Mouse (Mus musculus) liver, embryonic 15.5 days (tissue): ENCODE measurements around the gene Dyx1c1. TPM values are rescaled to one million over a fixed set of nuclear protein-coding genes. Genes with fewer than 3 reads are reported as not detected.

Source experiments
- ATAC-seq: fragments of 200-750 bp; cut with Nextera tagmentation; 2 replicates; pipeline ENCODE4 v1.8.0; 2017; ENCODE audit warnings: moderate number of reproducible peaks, mild to moderate bottlenecking, moderate library complexity; ENCODE audit not compliant: insufficient read depth
- H3K27ac ChIP-seq: fragments of 300-500 bp; sonication (generic); replicated peaks from 2 replicates; pipeline ENCODE4 v1.5.1; 2015; ENCODE audit warnings: mild to moderate bottlenecking, inconsistent platforms
- H3K27me3 ChIP-seq: fragments of 300-500 bp; sonication (generic); 2 replicates; pipeline ENCODE4 v1.6.1; 2015; ENCODE audit warnings: mild to moderate bottlenecking, inconsistent platforms
- H3K36me3 ChIP-seq: fragments of 300-500 bp; sonication (generic); replicated peaks from 2 replicates; pipeline ENCODE4 v1.6.1; 2015; ENCODE audit warnings: moderate library complexity, mild to moderate bottlenecking, inconsistent platforms
- H3K4me1 ChIP-seq: fragments of 300-500 bp; sonication (generic); replicated peaks from 2 replicates; pipeline ENCODE4 v1.6.1; 2015; ENCODE audit warnings: inconsistent platforms
- H3K4me2 ChIP-seq: fragments of 300-500 bp; sonication (generic); 2 replicates; pipeline ENCODE4 v1.6.1; 2015; ENCODE audit warnings: moderate library complexity, mild to moderate bottlenecking, inconsistent platforms
- H3K4me3 ChIP-seq: fragments of 300-500 bp; sonication (generic); replicated peaks from 2 replicates; pipeline ENCODE4 v1.5.1; 2015; ENCODE audit warnings: mild to moderate bottlenecking, inconsistent platforms
- H3K9ac ChIP-seq: fragments of 300-500 bp; sonication (generic); 2 replicates; pipeline ENCODE4 v1.6.1; 2015; ENCODE audit warnings: moderate library complexity, mild to moderate bottlenecking, inconsistent platforms
- H3K9me3 ChIP-seq: fragments of 300-500 bp; sonication (generic); replicated peaks from 2 replicates; pipeline ENCODE4 v1.6.1; 2016; ENCODE audit warnings: inconsistent platforms
- WGBS: fragments of 180-500 bp; shearing (Covaris S2); methylation state at CpG from one replicate; pipeline ENCODE4 v1.1.7; 2015; ENCODE audit warnings: mixed read lengths; ENCODE audit not compliant: insufficient replicate concordance; 5-methylcytosine and 5-hydroxymethylcytosine counted together
- polyA plus RNA-seq: library from polyadenylated mRNA; unstranded; fragments of >200 nt; fragmentation: Nextera tagmentation; extraction: Ambion mirVana; gene quantifications from 2 replicates; pipeline ENCODE4 v1.2.1, GENCODE M21; 2015

The Dyx1c1 gene
- polyA plus RNA-seq, 1 experiment from 2014 or later: 0.20 TPM

DNA sequence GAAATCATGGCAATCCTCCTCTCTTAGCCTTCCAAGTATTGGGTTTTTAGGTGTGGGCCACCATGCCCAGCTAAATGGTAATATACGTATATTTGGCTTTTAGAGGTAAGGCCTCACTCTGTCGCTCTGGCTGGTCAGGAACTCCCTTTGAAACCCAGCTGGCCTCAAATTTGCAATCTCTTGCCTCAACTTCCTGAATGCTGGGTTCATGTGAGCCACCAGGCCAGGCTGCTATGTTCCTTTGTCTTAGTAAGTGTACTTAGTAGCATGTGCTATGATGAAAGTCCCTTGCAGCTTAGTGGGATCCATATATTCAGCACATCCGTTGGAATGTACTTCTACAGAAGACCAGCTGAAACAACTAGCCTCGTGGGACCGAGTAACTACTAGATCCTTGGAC lies 16.1 kb downstream of the Dyx1c1 start:
- no peak overlapping the region for H3K9ac ChIP-seq
- no peaks in the 10 kb centered on the region for H3K36me3 ChIP-seq
- no peak for ATAC-seq
- H3K9me3 ChIP-seq: no peaks in the 10 kb centered on the region
- WGBS: 59% methylated on average over 5 of the region's 5 CpGs
- H3K27ac ChIP-seq: peak overlapping the region; percentile 21; the same call in 1 of the 2 replicates
- no peak overlapping the region for H3K4me3 ChIP-seq
- no peaks in the 10 kb centered on the region for H3K4me1 ChIP-seq
- H3K4me2 ChIP-seq: no peak overlapping the region
- H3K27me3 ChIP-seq: no peaks in the 10 kb centered on the region

DNA sequence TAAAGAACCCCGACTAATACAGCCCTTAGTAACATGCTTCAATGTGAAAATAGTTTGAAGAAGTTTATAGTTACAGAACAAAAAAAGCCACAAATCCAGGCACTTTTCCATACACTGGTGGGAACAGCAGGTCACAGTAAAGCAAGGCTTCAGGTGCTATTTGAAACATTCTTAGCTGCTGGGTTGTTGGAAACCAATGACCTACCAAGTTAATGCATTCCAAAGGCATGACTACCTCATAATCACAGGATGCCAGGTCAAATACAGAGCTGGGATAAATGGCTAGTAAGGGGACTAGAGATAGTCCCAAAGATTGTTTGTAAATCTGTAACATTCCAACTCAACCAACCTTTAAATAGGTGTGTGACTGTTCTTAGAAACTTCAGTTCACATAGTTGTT lies 16.7 kb downstream of the Dyx1c1 start:
- Histone ChIP-seq H3K4me2 (no peak overlapping the region), H3K4me1 (no peaks in the 10 kb centered on the region), H3K36me3 (no peaks in the 10 kb centered on the region), H3K27me3 (no peaks in the 10 kb centered on the region), H3K9ac (no peak overlapping the region), H3K27ac (no peak overlapping the region), H3K9me3 (no peaks in the 10 kb centered on the region), H3K4me3 (no peak overlapping the region)
- 48% methylated on average over 1 of the region's 1 CpGs for WGBS
- no peak for ATAC-seq

DNA sequence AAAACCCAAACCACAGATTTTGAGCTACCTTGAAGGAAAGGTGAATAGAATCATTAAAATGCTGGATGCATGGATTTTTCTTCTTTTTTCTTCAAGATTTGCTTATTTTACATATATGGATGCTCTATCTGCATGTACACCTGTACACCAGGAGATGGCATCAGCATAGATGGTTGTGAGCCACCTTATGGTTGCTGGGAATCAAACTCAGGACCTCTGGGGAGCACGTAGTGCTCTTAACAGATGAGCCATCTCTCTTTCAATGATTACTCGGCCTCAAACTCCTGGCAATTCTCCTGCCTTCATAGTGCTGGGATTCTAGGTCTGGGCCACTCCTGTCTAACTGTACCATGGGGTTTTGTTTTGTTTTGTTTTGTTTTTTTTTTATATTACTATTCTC lies 24.5 kb downstream of the Dyx1c1 start:
- H3K27ac ChIP-seq: no peak overlapping the region
- WGBS: 54% methylated on average over 2 of the region's 2 CpGs

DNA sequence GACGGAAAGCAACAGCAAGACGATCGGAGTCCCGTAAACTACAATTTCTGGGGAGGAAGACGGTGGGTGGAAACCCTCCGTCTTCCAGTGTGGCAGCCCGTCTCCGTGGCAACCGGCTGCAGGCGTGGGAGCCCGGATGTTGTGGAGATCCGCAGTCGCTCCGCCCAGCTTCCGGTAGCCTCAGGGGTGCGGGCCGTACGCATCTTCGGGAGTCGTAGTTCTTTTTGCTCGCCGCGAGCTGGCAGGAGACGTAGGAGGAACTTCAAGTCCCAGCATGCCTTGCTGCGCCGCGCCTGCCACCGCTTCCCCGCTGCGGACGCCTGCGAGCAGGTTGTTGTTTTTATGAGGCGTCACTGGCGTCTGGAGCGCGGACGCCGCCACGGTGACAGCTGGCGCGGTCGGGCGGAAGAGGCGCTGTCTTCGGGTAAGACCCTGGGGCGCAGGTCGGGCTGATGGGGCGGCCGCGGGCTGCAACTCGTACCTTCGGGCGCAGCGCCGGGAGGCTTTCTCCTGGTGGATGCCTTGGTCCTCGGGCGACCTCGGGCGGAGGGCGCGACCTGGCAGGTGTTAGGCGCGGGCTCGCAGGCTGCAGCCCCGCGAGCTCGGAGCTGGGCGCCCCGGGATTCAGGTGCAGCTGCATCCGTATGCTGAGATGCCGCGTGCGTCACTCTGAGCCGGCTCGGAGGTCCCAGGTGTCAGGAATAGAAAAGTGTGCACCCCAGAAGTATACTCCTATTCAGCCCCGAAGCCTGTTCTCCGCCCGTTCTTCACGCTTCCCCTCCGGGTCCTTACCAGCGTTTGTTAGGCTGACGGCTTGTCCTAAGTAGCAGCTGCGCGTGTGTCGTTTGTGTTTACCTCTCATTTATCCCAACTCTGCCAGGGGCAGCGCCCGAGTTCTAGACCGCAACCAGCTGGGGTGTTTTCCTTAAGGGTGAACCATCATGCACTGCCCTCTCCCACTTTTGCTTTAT lies 26.9 kb downstream of the Dyx1c1 start, which contains the start of the genes Ccpg1os and Ccpg1:
Gene Ccpg1os (minus strand): TSS at position 133 of the 971 bp plus-strand sequence.
Gene Ccpg1 (plus strand): TSS at position 180 of the 971 bp plus-strand sequence.
- peak; percentile 99 for ATAC-seq

More for the DNA sequence above, 24.5 kb downstream of the Dyx1c1 start:
- Histone ChIP-seq H3K9ac (no peak overlapping the region), H3K4me1 (peaks cover 15% of the 10 kb centered on the region), H3K9me3 (no peaks in the 10 kb centered on the region), H3K36me3 (no peaks in the 10 kb centered on the region), H3K4me3 (no peak overlapping the region), H3K27me3 (0 out of 2 replicates have a peak, but pooled peaks cover 2% of the 10 kb centered on the region), H3K4me2 (no peak overlapping the region)
- ATAC-seq: no peak

DNA sequence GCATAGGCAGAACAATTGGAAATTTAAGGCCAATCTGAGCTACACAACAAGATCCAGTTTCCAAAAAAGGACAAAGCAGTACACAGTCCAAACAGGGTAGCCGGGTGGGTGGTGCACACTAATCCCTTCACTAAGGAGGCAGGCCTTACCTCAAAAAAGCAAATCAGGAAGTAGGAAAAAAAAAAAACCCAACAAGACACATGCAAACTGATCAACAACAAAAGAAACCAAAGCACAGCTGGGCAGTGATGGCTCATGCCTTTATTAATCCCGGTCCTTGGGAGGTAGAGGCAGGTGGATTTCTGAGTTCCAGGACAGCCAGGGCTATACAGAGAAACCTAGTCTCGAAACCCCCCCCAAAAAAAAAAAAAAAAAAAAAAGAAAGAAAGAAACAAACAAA lies 29.1 kb downstream of the Dyx1c1 start:
- H3K27me3 ChIP-seq: 0 out of 2 replicates have a peak, but pooled peaks cover 2% of the 10 kb centered on the region
- WGBS: 44% methylated on average over 3 of the region's 3 CpGs
- no peak overlapping the region for H3K27ac ChIP-seq
- peaks cover 27% of the 10 kb centered on the region for H3K4me1 ChIP-seq
- no peak overlapping the region for H3K9ac ChIP-seq
- no peaks in the 10 kb centered on the region for H3K9me3 ChIP-seq
- ATAC-seq: no peak
- H3K4me3 ChIP-seq: no peak overlapping the region
- no peaks in the 10 kb centered on the region for H3K36me3 ChIP-seq
- H3K4me2 ChIP-seq: no peak overlapping the region

More for the DNA sequence above, 26.9 kb downstream of the Dyx1c1 start, which contains the start of the genes Ccpg1os and Ccpg1:
- peak within 1 kb of the TSS; percentile 94 for H3K4me2 ChIP-seq
- peak within 1 kb of the TSS; percentile 93 for H3K4me3 ChIP-seq
- peak within 1 kb of the TSS; percentile 79 for H3K9ac ChIP-seq
- H3K27ac ChIP-seq: peak within 1 kb of the TSS; percentile 88
- 0 out of 2 replicates have a peak, but pooled peaks cover 2% of the 10 kb centered on the region for H3K27me3 ChIP-seq
- H3K4me1 ChIP-seq: peaks cover 22% of the 10 kb centered on the region
- under 1% methylated on average over 88 of the region's 88 CpGs for WGBS
- no peaks in the 10 kb centered on the region for H3K9me3 ChIP-seq
- no peaks in the 10 kb centered on the region for H3K36me3 ChIP-seq

DNA sequence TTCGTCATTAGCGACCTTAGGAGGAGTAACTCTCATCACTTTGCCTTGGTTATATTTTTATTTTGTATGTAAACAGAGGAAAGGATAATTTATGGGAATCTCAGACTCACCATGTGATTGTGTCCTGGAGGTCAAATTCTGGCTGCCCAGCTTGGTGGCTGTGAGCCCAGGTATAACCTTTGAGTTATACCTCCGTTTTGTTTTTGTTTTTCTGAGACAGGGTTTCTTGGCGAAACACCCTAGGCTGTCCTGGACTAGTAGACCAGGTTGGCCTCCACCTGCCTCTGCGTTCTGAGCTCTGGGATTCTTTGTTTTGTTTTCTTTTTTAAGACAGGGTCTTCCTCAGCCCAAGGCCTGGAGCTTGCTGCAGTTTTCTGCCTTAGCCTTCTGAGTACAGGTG lies 30.1 kb downstream of the Dyx1c1 start:
- no peaks in the 10 kb centered on the region for H3K36me3 ChIP-seq
- H3K9me3 ChIP-seq: no peaks in the 10 kb centered on the region
- no peak overlapping the region for H3K27ac ChIP-seq
- no peak overlapping the region for H3K9ac ChIP-seq
- WGBS: 76% methylated on average over 5 of the region's 5 CpGs
- H3K27me3 ChIP-seq: 0 out of 2 replicates have a peak, but pooled peaks cover 2% of the 10 kb centered on the region
- peaks cover 27% of the 10 kb centered on the region for H3K4me1 ChIP-seq
- H3K4me2 ChIP-seq: no peak overlapping the region
- no peak for ATAC-seq
- H3K4me3 ChIP-seq: no peak overlapping the region

DNA sequence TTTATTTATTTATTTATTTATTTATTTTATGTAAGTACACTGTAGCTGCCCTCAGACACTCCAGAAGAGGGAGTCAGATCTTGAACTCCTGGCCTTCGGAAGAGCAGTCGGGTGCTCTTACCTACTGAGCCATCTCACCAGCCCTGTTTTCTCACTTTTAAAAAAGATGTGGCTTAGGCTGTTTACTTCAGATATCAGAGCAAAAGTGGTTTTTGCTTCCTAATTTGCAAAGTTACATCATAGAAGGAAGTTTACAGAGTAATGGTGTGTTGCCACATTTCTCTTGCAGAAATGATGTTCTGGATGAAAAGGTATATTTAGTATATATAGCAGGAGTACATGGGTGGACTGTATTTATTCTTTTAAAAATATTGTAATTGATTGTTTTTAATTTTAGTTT lies 32.8 kb downstream of the Dyx1c1 start:
- Histone ChIP-seq H3K27me3 (0 out of 2 replicates have a peak, but pooled peaks cover 2% of the 10 kb centered on the region), H3K9me3 (no peaks in the 10 kb centered on the region), H3K9ac (no peak overlapping the region), H3K4me2 (no peak overlapping the region), H3K36me3 (no peaks in the 10 kb centered on the region), H3K4me3 (no peak overlapping the region), H3K4me1 (peaks cover 14% of the 10 kb centered on the region), H3K27ac (no peak overlapping the region)
- WGBS: 78% methylated on average over 2 of the region's 2 CpGs
- no peak for ATAC-seq

DNA sequence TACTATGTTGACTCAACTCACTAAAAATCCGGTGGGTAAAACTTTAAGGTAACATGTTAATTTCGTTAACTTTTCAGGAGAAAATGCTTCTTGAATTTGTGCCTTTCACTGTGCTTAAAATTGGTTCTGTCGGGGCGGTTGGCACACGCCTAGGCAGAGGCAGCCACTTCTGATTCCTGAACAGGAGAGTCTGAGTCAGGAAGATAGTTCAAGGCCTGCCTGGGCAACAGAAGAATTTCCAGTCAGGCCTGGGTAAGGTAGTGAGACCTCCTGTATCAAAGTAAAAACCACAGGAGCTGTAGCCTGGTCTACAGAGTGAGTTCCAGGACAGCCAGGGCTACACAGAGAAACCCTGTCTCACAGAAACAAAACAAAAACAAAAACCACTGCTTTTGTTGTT lies 34.0 kb downstream of the Dyx1c1 start:
- no peaks in the 10 kb centered on the region for H3K36me3 ChIP-seq
- no peak for ATAC-seq
- H3K4me3 ChIP-seq: no peak overlapping the region
- no peak overlapping the region for H3K9ac ChIP-seq
- no peak overlapping the region for H3K4me2 ChIP-seq
- no peaks in the 10 kb centered on the region for H3K27me3 ChIP-seq
- H3K4me1 ChIP-seq: peaks cover 11% of the 10 kb centered on the region; the same call in 1 of the 2 replicates
- no peaks in the 10 kb centered on the region for H3K9me3 ChIP-seq
- H3K27ac ChIP-seq: no peak overlapping the region
- WGBS: 67% methylated on average over 5 of the region's 5 CpGs

DNA sequence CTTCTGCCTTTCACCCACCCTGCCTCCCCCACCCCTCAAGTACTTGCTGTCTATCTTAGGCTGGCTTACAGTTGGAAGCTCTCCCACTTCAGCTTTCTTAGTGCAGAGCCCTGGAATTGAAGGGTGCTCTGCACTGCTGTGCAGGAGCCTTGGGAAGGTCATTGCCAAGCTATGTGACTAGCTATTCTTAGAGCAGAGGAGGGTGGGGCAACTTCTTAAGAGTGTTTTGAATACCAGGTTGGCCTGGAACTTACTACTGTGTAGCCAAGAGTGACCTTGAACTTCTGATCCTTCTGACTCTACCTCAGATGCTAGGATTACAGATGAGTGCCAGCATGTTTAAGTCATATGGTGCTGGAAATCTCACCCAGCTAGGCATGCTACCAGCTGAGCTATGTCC lies 37.6 kb downstream of the Dyx1c1 start:
- Histone ChIP-seq H3K36me3 (no peaks in the 10 kb centered on the region), H3K27ac (no peak overlapping the region), H3K27me3 (no peaks in the 10 kb centered on the region), H3K4me2 (no peak overlapping the region), H3K4me1 (peaks cover under 1% of the 10 kb centered on the region; the same call in 1 of the 2 replicates), H3K9ac (no peak overlapping the region), H3K9me3 (no peaks in the 10 kb centered on the region), H3K4me3 (no peak overlapping the region)
- ATAC-seq: no peak

DNA sequence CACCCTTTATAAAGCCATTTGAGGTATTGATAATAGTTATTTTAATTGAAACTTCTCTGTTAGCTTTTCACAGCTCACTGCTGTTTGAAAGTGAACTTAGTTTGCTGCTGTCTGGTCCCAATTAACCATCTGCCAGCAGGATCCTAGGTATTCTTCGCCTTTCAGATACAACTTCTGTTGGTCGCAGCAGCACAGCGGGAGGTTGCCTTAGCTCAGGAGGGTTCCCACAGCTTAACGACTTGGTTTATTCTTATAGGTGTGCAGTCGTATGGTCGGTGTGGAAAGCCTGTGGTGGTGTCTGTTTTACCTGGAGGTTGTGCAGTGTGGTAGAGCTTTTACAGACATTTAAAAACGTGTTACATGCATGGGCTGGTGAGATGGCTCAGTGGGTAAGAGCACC lies 38.2 kb downstream of the Dyx1c1 start:
- Histone ChIP-seq H3K4me1 (no peaks in the 10 kb centered on the region), H3K27ac (no peak overlapping the region), H3K27me3 (no peaks in the 10 kb centered on the region), H3K4me3 (no peak overlapping the region), H3K4me2 (no peak overlapping the region), H3K9me3 (no peaks in the 10 kb centered on the region), H3K9ac (no peak overlapping the region), H3K36me3 (no peaks in the 10 kb centered on the region)
- 64% methylated on average over 7 of the region's 7 CpGs for WGBS
- no peak for ATAC-seq

DNA sequence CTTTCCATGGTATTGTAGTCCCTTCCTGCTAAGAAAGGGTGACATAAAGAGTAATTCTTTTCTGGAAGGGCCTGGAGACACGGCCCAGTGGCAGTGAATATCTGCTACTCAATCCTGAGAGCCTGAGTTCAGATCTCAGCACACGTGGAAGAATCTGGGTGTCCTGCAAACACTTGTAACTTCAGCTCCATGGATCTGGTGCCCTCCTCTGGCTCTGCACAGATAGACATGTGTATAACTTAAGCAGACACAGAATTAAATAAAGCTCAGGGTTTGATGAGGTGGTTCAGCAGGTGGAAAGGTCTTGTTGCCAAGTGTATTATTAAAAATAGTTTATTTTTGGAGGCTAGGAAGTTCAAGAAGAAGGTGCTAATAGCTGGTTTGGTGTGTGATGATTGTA lies 41.9 kb downstream of the Dyx1c1 start:
- Histone ChIP-seq H3K9ac (no peak overlapping the region), H3K4me2 (no peak overlapping the region), H3K36me3 (no peaks in the 10 kb centered on the region), H3K27ac (no peak overlapping the region), H3K9me3 (no peaks in the 10 kb centered on the region), H3K27me3 (no peaks in the 10 kb centered on the region), H3K4me1 (no peaks in the 10 kb centered on the region), H3K4me3 (no peak overlapping the region)
- no peak for ATAC-seq
- WGBS: 48% methylated on average over 2 of the region's 2 CpGs
